Mouse (Mus musculus) testis, adult 2 months (tissue): ENCODE results near the gene Alox5. TPM values are rescaled to one million over a fixed set of nuclear protein-coding genes. Genes with fewer than 3 reads are reported as not detected.

Experiments used
- H3K27ac ChIP-seq: fragments of 200-500 bp; 2 replicates; pipeline ENCODE4 v1.5.1; 2012; ENCODE audit warnings: low read depth, low read length; ENCODE audit not compliant: control insufficient read depth, insufficient read depth
- H3K27me3 ChIP-seq: fragments of 200-500 bp; 2 replicates; pipeline ENCODE4 v1.6.1; 2012; ENCODE audit warnings: mild to moderate bottlenecking, low read length, moderate library complexity; ENCODE audit not compliant: control insufficient read depth, insufficient read depth
- H3K36me3 ChIP-seq: fragments of 200-500 bp; 2 replicates; pipeline ENCODE4 v1.6.1; 2012; ENCODE audit warnings: mild to moderate bottlenecking, low read length; ENCODE audit not compliant: control insufficient read depth, insufficient read depth
- H3K4me1 ChIP-seq: fragments of 200-500 bp; 2 replicates; pipeline ENCODE4 v1.6.1; 2012; ENCODE audit warnings: low read length; ENCODE audit not compliant: control insufficient read depth, insufficient read depth
- H3K4me3 ChIP-seq: fragments of 200-500 bp; 2 replicates; pipeline ENCODE4 v1.5.1; 2012; ENCODE audit warnings: low read depth, mild to moderate bottlenecking, low read length, moderate library complexity, mixed read lengths; ENCODE audit not compliant: control insufficient read depth
- CTCF ChIP-seq: fragments of 200-500 bp; IDR thresholded peaks from 2 replicates; pipeline ENCODE4 v1.5.1; 2012; ENCODE audit warnings: low read depth, mild to moderate bottlenecking, inconsistent platforms, low read length, moderate library complexity; ENCODE audit not compliant: control insufficient read depth, insufficient read depth, insufficient replicate concordance
- POLR2A ChIP-seq: fragments of 200-500 bp; IDR thresholded peaks from 2 replicates; pipeline ENCODE4 v1.6.1; 2012; ENCODE audit warnings: low read depth, mild to moderate bottlenecking, inconsistent platforms, low read length, moderate library complexity; ENCODE audit not compliant: control insufficient read depth
- polyA plus RNA-seq: library from polyadenylated mRNA; depleted of rRNA; stranded (reverse); fragments of >200 nt; gene quantifications from 2 replicates; pipeline ENCODE4 v1.2.3, GENCODE M21; 2012

Gene Alox5
- polyA plus RNA-seq, 1 experiment = 2.2 TPM

DNA sequence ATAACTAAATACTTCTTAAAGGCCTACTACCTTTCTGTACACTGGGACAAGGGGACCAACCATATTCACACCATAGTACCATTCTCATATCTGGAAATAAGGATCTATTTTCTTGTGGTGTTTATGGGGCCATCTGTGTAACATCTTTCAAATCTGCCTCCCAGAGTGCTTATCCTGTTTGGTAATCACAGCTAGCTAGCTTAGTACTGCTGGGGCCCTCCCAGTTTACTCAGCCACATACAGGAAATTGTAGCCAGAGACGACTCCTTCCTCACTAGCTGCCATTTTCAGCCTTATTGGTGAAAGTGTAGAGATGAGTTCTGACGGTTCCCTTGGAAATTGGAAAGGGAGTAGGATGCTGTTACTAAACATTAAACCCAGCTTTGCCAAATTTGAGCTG is 79.4 kb downstream of the Alox5 start:
- Histone ChIP-seq H3K4me3 (no peak overlapping the region), H3K27me3 (no peaks in the 10 kb centered on the region), H3K36me3 (no peaks in the 10 kb centered on the region), H3K27ac (no peak overlapping the region), H3K4me1 (no peaks in the 10 kb centered on the region)
- TF ChIP-seq CTCF (no peak), POLR2A (no peak)

GRCm38 (mm10) chr6:116380157-116380556 is 80.8 kb downstream of the Alox5 start:
- Histone ChIP-seq H3K27ac (no peak overlapping the region), H3K4me1 (no peaks in the 10 kb centered on the region), H3K27me3 (no peaks in the 10 kb centered on the region), H3K36me3 (no peaks in the 10 kb centered on the region), H3K4me3 (no peak overlapping the region)
- TF ChIP-seq CTCF (no peak), POLR2A (no peak)

DNA sequence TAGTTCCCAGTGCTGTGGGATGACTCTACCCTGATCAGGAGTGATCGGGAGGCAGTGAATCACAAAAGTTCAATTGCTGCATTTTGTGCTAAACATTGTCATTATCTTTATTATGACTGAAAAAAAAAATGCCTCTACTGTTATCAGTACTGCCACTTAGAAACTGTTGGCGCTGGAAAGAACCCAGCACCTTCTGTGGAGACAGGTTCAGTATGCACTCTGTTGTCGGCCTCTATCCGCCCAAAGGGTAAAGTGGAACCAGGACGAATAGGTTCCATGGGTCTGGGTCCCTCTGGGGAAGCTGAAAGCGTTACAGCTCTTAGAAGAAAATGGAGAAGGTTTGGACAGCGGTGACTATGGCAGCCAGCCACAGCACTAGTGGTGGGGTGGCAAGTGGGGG is 82.1 kb downstream of the Alox5 start:
- Histone ChIP-seq H3K4me3 (no peak overlapping the region), H3K27me3 (no peaks in the 10 kb centered on the region), H3K4me1 (no peaks in the 10 kb centered on the region), H3K36me3 (no peaks in the 10 kb centered on the region), H3K27ac (no peak overlapping the region)
- TF ChIP-seq CTCF (no peak), POLR2A (no peak)

DNA sequence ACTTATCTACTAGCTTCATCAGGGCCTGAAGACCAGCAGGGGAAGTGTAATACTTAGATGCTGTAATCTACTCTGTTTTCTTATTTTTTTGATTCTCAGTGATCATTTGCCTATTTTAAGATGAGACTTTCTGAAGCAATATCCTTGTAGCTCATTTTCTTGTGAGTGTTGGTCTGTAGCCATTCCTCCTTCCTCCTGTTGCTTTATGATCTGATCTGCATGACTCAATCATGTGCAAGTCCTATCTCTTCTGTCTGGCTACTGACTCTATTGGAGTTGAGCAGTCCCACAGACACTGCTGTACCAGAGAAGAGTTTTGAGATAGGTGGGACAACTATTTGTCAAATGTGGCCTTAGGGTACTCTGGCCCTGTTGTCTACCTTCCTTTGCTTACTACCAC is 86.4 kb downstream of the Alox5 start:
- Histone ChIP-seq H3K4me1 (no peaks in the 10 kb centered on the region), H3K4me3 (no peak overlapping the region), H3K36me3 (no peaks in the 10 kb centered on the region), H3K27ac (no peak overlapping the region), H3K27me3 (no peaks in the 10 kb centered on the region)
- TF ChIP-seq POLR2A (no peak), CTCF (no peak)

DNA sequence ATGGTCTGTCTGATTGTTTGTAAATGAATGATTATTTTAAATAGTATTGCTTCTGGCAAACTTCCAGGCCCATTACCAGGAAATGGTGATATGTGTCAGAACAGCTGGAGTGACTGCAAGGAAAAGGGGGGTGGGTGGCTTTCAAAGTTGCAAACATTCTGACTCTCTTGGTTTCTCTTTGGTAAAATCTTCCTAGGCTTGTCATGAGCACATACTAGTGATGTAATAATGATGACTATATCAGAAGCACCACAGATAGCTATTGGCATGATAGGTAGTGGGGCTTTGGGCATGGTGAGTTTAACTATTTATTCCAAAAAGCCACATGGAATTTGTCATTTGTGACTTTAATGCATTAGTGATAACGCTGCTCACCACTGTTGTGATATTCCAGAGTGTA is 86.8 kb downstream of the Alox5 start:
- no peak overlapping the region for H3K27ac ChIP-seq
- TF ChIP-seq POLR2A (no peak), CTCF (no peak)

GRCm38 (mm10) chr6:116371500-116371899 is 89.5 kb downstream of the Alox5 start:
- TF ChIP-seq POLR2A (no peak), CTCF (no peak)
- H3K4me1 ChIP-seq = no peaks in the 10 kb centered on the region
- H3K4me3 ChIP-seq = no peak overlapping the region
- H3K27me3 ChIP-seq = no peaks in the 10 kb centered on the region
- no peak overlapping the region for H3K27ac ChIP-seq
- H3K36me3 ChIP-seq = no peaks in the 10 kb centered on the region

More for the DNA sequence above, 86.8 kb downstream of the Alox5 start:
- no peaks in the 10 kb centered on the region for H3K36me3 ChIP-seq
- no peaks in the 10 kb centered on the region for H3K27me3 ChIP-seq
- no peak overlapping the region for H3K4me3 ChIP-seq
- no peaks in the 10 kb centered on the region for H3K4me1 ChIP-seq

DNA sequence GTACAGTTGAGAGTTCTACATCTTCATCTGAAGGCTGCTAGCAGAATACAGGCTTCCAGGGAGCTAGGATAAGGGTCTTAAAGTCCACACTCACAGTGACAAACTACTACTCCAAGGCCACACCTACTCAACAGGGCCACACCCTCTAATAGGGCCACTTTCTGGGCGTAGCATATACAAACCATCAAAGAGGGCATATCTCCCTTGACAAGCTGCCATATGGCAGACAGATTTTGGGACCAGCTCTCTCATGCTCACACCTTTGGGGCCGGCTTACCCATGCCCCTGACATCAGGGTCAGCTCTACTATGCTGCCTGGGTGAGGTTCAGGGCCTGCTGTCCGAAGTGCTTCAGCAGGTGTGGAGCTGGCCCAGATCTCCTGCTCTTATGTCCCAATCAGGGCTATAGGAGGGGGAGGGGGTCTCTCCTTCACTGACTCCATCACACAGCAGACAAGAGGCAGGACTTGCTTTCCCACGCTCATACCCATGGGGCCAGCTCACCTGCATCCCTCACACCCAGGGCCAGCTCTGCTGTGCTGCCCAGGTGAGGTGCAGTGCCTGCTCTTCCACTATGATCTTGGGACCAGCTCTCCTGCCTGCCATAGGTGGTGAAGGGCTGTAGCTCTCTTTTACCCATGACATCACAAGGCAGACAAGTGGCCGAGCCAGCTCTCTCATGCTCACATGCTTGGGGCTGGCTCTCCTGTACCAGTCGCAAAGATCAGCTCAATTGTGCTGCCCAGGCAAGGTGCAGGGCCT is 90.6 kb downstream of the Alox5 start:
- Histone ChIP-seq H3K4me1 (no peaks in the 10 kb centered on the region), H3K27me3 (no peaks in the 10 kb centered on the region), H3K36me3 (no peaks in the 10 kb centered on the region), H3K4me3 (no peak overlapping the region), H3K27ac (no peak overlapping the region)
- no peak for TF ChIP-seq POLR2A
- no peak for TF ChIP-seq CTCF
